Mouse (Mus musculus): ENCODE data around the gene Plekhm1.
A peak's percentile ranks its signal among the peaks of the same experiment; 100 is the strongest.

Gene Plekhm1

GRCm38 (mm10) chr11:103394025-103394424, 18.5 kb downstream of the Plekhm1 start:
- no peak for DNase-seq

GRCm38 (mm10) chr11:103387870-103388526, 24.5 kb downstream of the Plekhm1 start:
- peak; percentile 62 for DNase-seq

GRCm38 (mm10) chr11:103386827-103387226, 25.7 kb downstream of the Plekhm1 start:
- peak; percentile 65 for DNase-seq

- peak; percentile 92 for DNase-seq
Observed at GRCm38 (mm10) chr11:103381956-103382613, 30.4 kb downstream of the Plekhm1 start.

- no peak for DNase-seq
Observed at GRCm38 (mm10) chr11:103381505-103381904, 31.0 kb downstream of the Plekhm1 start.

- DNase-seq = no peak
Observed at GRCm38 (mm10) chr11:103380460-103380859, 32.0 kb downstream of the Plekhm1 start.

- DNase-seq = no peak
Observed at GRCm38 (mm10) chr11:103378341-103378740, 34.1 kb downstream of the Plekhm1 start.

- no peak for DNase-seq
Observed at GRCm38 (mm10) chr11:103375772-103376171, 36.7 kb downstream of the Plekhm1 start.

GRCm38 (mm10) chr11:103375258-103375657, 37.2 kb downstream of the Plekhm1 start:
- DNase-seq = peak; percentile 57

- no peak for DNase-seq
Observed at GRCm38 (mm10) chr11:103373922-103374321, 38.6 kb downstream of the Plekhm1 start.

- no peak for DNase-seq
Observed at GRCm38 (mm10) chr11:103372561-103372960, 39.9 kb downstream of the Plekhm1 start.

- peak; percentile 60 for DNase-seq
Observed at GRCm38 (mm10) chr11:103372068-103372467, 40.4 kb downstream of the Plekhm1 start.

GRCm38 (mm10) chr11:103371222-103371539, 41.3 kb downstream of the Plekhm1 start:
- DNase-seq = peak; percentile 61

- no peak for DNase-seq
Observed at GRCm38 (mm10) chr11:103370397-103371221, 41.9 kb downstream of the Plekhm1 start.

- no peak for DNase-seq
Observed at GRCm38 (mm10) chr11:103365530-103365929, 47.0 kb downstream of the Plekhm1 start.

GRCm38 (mm10) chr11:103365022-103365421, 47.5 kb downstream of the Plekhm1 start:
- DNase-seq = no peak

GRCm38 (mm10) chr11:103364335-103364734, 48.2 kb downstream of the Plekhm1 start:
- DNase-seq = no peak

GRCm38 (mm10) chr11:103363214-103364148, 49.0 kb downstream of the Plekhm1 start, which contains the start of gene Arhgap27:
Gene Arhgap27 (minus strand): TSS chr11:103363692.
- peak; percentile 91 for DNase-seq

GRCm38 (mm10) chr11:103362521-103363181, 49.8 kb downstream of the Plekhm1 start:
- DNase-seq = no peak

- DNase-seq = peak; percentile 73
Observed at GRCm38 (mm10) chr11:103362054-103362432, 50.4 kb downstream of the Plekhm1 start.

GRCm38 (mm10) chr11:103361396-103362053, 51.0 kb downstream of the Plekhm1 start:
- DNase-seq = peak; percentile 78

Data from lung, postnatal 10 days (tissue).